Mouse (Mus musculus): ENCODE results near the gene Magi3.

Magi3 gene

GRCm38 (mm10) chr3:103971157-103971556, 249.0 kb downstream of the Magi3 start:
- in situ Hi-C loops (cut with MboI; ENCODE audit: unreplicated experiment in 2 of 2), result no loop called here

DNA sequence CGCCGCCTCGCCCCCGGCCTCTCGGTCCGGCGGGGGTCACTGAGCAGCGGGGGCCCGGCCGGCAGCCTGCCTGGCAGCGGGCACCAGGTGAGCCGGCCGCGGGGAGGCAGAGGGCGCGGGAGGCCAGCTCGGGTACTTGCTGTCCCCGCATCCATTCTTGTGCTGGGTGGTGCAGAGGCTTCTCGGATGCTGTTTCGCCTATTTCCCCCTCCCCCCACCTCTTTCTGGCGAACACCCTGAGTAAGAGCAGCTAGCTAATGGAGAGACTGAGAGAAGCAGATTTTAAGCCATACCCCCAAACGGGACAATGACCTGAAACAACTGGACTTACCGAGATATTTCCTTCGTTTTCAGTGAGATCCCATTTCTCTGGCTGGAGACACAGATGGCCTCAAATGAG, 251.5 kb downstream of the Magi3 start:
- in situ Hi-C loops (cut with MboI; ENCODE audit: unreplicated experiment in 2 of 2), result no loop called here

DNA sequence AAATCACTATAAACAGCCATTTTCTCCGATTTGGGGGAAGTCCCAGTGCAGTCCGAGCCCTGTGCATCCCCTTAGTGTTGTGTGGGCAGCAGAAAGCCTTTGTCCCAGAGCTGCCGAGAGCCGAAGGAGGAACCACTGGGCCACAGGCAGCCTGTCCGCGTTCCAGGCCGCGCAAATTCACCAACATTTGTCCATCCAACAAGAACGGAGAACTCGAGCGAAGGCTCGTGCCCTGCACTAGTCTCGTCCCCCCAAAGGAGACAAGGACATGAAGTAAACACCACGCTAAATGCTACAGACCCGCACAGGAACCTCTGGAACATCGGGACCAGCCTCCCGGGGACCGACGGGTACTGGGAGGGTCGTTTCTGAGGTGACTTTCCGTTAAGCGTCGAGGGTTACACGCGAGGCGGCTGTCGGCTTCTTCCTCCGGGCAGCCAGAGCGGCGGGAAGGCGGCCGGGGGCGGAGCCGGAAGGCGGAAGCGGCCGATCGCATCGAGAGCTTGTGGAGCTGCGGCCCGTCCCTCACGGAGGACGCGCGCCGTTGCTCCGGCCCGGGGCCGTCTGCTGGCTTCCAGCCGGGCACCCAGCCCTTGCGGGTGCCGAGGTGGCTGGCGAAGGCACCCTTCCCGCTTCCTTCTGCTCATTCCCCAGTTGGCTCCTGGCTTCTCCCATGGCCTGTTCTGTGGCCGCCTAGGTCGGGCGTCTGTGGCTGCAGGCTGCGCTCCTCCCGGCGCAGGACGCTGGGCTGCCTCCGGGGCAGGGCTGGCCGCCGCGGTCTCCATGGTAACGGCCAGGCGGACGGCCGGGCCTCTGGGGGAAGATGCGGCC, 252.1 kb downstream of the Magi3 start, which contains the start of gene Phtf1:
Gene Phtf1 (plus strand): TSS at position 250 of the 831 bp plus-strand sequence.
- in situ Hi-C loops (cut with MboI; ENCODE audit: unreplicated experiment in 2 of 2), result no loop called here

GRCm38 (mm10) chr3:103967231-103967630, 252.9 kb downstream of the Magi3 start:
- in situ Hi-C loops (cut with MboI; ENCODE audit: unreplicated experiment in 2 of 2), result no loop called here

All from v-Abl transformed pro-B cells (cell line).